Mouse (Mus musculus) liver, embryonic 11.5 days (tissue): ENCODE measurements around the gene Zfp13. TPM values are rescaled to one million over a fixed set of nuclear protein-coding genes. Genes with fewer than 3 reads are reported as not detected.

ENCODE experiments used
- ATAC-seq: fragments of 200-750 bp; cut with Nextera tagmentation; replicated peaks from 2 replicates; pipeline ENCODE4 v1.8.0; 2017; ENCODE audit warnings: moderate number of reproducible peaks, mild to moderate bottlenecking, moderate TSS enrichment, moderate library complexity; ENCODE audit not compliant: low FRiP score
- DNase-seq: peaks from one replicate; pipeline ENCODE4 v3.0.0-alpha.2; 2017; ENCODE audit warnings: low spot score
- H3K27ac ChIP-seq: fragments of 300-500 bp; sonication (generic); 2 replicates; pipeline ENCODE4 v1.5.1; 2014; ENCODE audit warnings: mild to moderate bottlenecking, low read depth, low read length, control low read depth
- H3K27me3 ChIP-seq: fragments of 300-500 bp; sonication (generic); replicated peaks from 2 replicates; pipeline ENCODE4 v1.6.1; 2014; ENCODE audit warnings: low read length, mixed read lengths; ENCODE audit not compliant: control insufficient read depth, insufficient read depth
- H3K36me3 ChIP-seq: fragments of 300-500 bp; sonication (generic); 2 replicates; pipeline ENCODE4 v1.6.1; 2014; ENCODE audit warnings: mild to moderate bottlenecking, low read length, moderate library complexity, mixed read lengths; ENCODE audit not compliant: control insufficient read depth, insufficient read depth
- H3K4me1 ChIP-seq: fragments of 300-500 bp; sonication (generic); replicated peaks from 2 replicates; pipeline ENCODE4 v1.6.1; 2014; ENCODE audit warnings: low read length, mixed read lengths; ENCODE audit not compliant: control insufficient read depth, insufficient read depth
- H3K4me2 ChIP-seq: fragments of 300-500 bp; sonication (generic); 2 replicates; pipeline ENCODE4 v1.6.1; 2014; ENCODE audit warnings: mild to moderate bottlenecking, control low read depth, moderate library complexity
- H3K4me3 ChIP-seq: fragments of 300-500 bp; sonication (generic); 2 replicates; pipeline ENCODE4 v1.5.1; 2014; ENCODE audit warnings: low read depth, low read length, control low read depth
- H3K9ac ChIP-seq: fragments of 300-500 bp; sonication (generic); 2 replicates; pipeline ENCODE4 v1.6.1; 2014; ENCODE audit warnings: low read depth, low read length, control low read depth
- H3K9me3 ChIP-seq: fragments of 300-500 bp; sonication (generic); 2 replicates; pipeline ENCODE4 v1.6.1; 2016; ENCODE audit warnings: low read length, inconsistent platforms, mixed read lengths; ENCODE audit not compliant: control insufficient read depth
- WGBS: fragments of 180-500 bp; shearing (Covaris S2); extraction: QIAGEN DNeasy Blood & Tissue Kit; methylation state at CpG from one replicate; pipeline ENCODE4 v1.1.7; 2014; 5-methylcytosine and 5-hydroxymethylcytosine counted together
- polyA plus RNA-seq: library from polyadenylated mRNA; unstranded; fragments of >200 nt; fragmentation: Nextera tagmentation; extraction: Ambion mirVana; gene quantifications from 2 replicates; pipeline ENCODE4 v1.2.1, GENCODE M21; 2014

The Zfp13 gene
- polyA plus RNA-seq, 1 experiment from 2014 or later, result 5.6 TPM

- H3K27me3 ChIP-seq, result no peaks in the 10 kb centered on the region
- H3K36me3 ChIP-seq, result no peaks in the 10 kb centered on the region
- WGBS, result 7% methylated on average over 9 of the region's 9 CpGs
- no peaks in the 10 kb centered on the region for H3K9me3 ChIP-seq
- no peak for DNase-seq
- peaks cover 8% of the 10 kb centered on the region; the same call in 1 of the 2 replicates for H3K4me1 ChIP-seq
- no peak overlapping the region for H3K27ac ChIP-seq
- peak overlapping the region; percentile 48 for H3K9ac ChIP-seq
- no peak for ATAC-seq
- H3K4me3 ChIP-seq, result peak overlapping the region; percentile 64
- peak overlapping the region; percentile 96 for H3K4me2 ChIP-seq
These were observed 49.8 kb downstream of the Zfp13 start for GRCm38 (mm10) chr17:23549441-23549840.

GRCm38 (mm10) chr17:23548615-23549014 lies 50.7 kb downstream of the Zfp13 start:
- H3K9me3 ChIP-seq, result no peaks in the 10 kb centered on the region
- no peaks in the 10 kb centered on the region for H3K27me3 ChIP-seq
- no peaks in the 10 kb centered on the region for H3K36me3 ChIP-seq
- DNase-seq, result peak; percentile 95
- ATAC-seq, result peak; percentile 66
- WGBS, result under 1% methylated on average over 15 of the region's 15 CpGs
- peaks cover 8% of the 10 kb centered on the region for H3K4me1 ChIP-seq
- H3K4me3 ChIP-seq, result peak overlapping the region; percentile 64
- H3K4me2 ChIP-seq, result peak overlapping the region; percentile 96
- no peak overlapping the region for H3K27ac ChIP-seq
- H3K9ac ChIP-seq, result peak overlapping the region; percentile 48; the same call in 1 of the 2 replicates

GRCm38 (mm10) chr17:23547681-23548443 lies 51.4 kb downstream of the Zfp13 start:
- no peak overlapping the region for H3K9ac ChIP-seq
- no peaks in the 10 kb centered on the region for H3K36me3 ChIP-seq
- H3K27me3 ChIP-seq, result no peaks in the 10 kb centered on the region
- H3K27ac ChIP-seq, result no peak overlapping the region
- WGBS, result 43% methylated on average over 11 of the region's 11 CpGs
- peak overlapping the region; percentile 64; the same call in 1 of the 2 replicates for H3K4me3 ChIP-seq
- peaks cover 8% of the 10 kb centered on the region for H3K4me1 ChIP-seq
- H3K4me2 ChIP-seq, result peak overlapping the region; percentile 96
- no peak for DNase-seq
- no peaks in the 10 kb centered on the region for H3K9me3 ChIP-seq
- ATAC-seq, result no peak

DNA sequence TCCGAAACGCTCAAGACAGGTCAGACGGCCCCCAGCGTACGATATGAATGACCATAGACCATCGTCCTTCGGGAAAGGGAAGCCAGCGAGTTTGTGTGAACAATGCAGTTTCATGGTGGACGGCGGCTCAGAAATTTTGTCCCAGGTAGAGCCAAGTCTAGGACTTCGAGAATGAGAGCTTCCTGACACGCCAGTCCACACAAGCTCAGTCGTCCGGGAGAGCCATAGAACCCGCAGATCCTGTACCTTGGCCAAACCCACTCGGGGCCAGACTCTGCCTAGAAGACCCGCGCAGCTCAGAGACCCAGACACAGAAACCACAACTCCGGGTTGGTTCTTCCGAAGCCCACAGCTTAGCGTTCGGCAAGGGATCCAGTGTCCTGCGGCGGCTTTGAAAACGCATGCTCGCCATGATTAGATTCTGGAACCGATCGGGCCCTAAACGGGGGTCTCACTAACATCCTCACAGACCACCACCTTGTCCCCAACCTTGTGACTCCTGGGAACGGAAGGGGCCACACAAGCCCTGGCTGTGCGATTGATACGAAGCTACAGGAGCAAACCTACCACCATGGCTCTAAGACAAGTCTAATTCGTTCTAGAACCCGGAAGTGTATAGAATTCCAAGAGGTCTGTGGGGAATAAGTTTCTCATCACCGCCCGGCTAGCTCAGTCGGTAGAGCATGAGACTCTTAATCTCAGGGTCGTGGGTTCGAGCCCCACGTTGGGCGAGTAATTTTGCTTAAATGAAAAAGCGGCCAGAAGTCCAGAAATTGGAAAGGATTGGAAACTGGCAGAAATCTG lies 52.4 kb downstream of the Zfp13 start:
- ATAC-seq, result peak; percentile 37
- Histone ChIP-seq H3K9ac (peak overlapping the region; percentile 84), H3K27me3 (no peaks in the 10 kb centered on the region), H3K9me3 (no peaks in the 10 kb centered on the region), H3K4me1 (peaks cover 9% of the 10 kb centered on the region), H3K4me3 (peak overlapping the region; percentile 84), H3K4me2 (peak overlapping the region; percentile 63), H3K36me3 (no peaks in the 10 kb centered on the region), H3K27ac (peak overlapping the region; percentile 56)
- WGBS, result under 1% methylated on average over 42 of the region's 42 CpGs
- peak; percentile 91 for DNase-seq

- Histone ChIP-seq H3K4me3 (peak overlapping the region; percentile 84), H3K9ac (peak overlapping the region; percentile 84), H3K4me2 (peak overlapping the region; percentile 63), H3K27me3 (no peaks in the 10 kb centered on the region), H3K9me3 (no peaks in the 10 kb centered on the region), H3K36me3 (no peaks in the 10 kb centered on the region), H3K4me1 (peaks cover 12% of the 10 kb centered on the region), H3K27ac (peak overlapping the region; percentile 56; the same call in 1 of the 2 replicates)
- peak; percentile 94 for DNase-seq
- peak; percentile 68 for ATAC-seq
- 1% methylated on average over 20 of the region's 20 CpGs for WGBS
These were observed 53.0 kb downstream of the Zfp13 start for GRCm38 (mm10) chr17:23546333-23546701.

GRCm38 (mm10) chr17:23545841-23546240 lies 53.4 kb downstream of the Zfp13 start:
- Histone ChIP-seq H3K9ac (no peak overlapping the region), H3K4me1 (peaks cover 14% of the 10 kb centered on the region), H3K36me3 (no peaks in the 10 kb centered on the region), H3K9me3 (no peaks in the 10 kb centered on the region), H3K27ac (no peak overlapping the region), H3K4me3 (peak overlapping the region; percentile 84), H3K4me2 (peak overlapping the region; percentile 63), H3K27me3 (no peaks in the 10 kb centered on the region)
- ATAC-seq (peak; percentile 0; the same call in 1 of the 2 replicates), DNase-seq (no peak)
- WGBS, result 6% methylated on average over 6 of the region's 6 CpGs

- 83% methylated on average over 1 of the region's 1 CpGs for WGBS
- H3K9me3 ChIP-seq, result no peaks in the 10 kb centered on the region
- no peaks in the 10 kb centered on the region for H3K27me3 ChIP-seq
- H3K27ac ChIP-seq, result no peak overlapping the region
- ATAC-seq (no peak), DNase-seq (no peak)
- H3K36me3 ChIP-seq, result no peaks in the 10 kb centered on the region
- H3K4me1 ChIP-seq, result peaks cover 19% of the 10 kb centered on the region
- H3K9ac ChIP-seq, result no peak overlapping the region
- H3K4me3 ChIP-seq, result no peak overlapping the region
- no peak overlapping the region for H3K4me2 ChIP-seq
These were observed 54.5 kb downstream of the Zfp13 start for GRCm38 (mm10) chr17:23544766-23545165.

- 68% methylated on average over 4 of the region's 4 CpGs for WGBS
- ATAC-seq, result no peak
- no peak for DNase-seq
- Histone ChIP-seq H3K4me1 (peaks cover 19% of the 10 kb centered on the region), H3K4me2 (no peak overlapping the region), H3K9me3 (no peaks in the 10 kb centered on the region), H3K27ac (no peak overlapping the region), H3K4me3 (no peak overlapping the region), H3K36me3 (no peaks in the 10 kb centered on the region), H3K9ac (no peak overlapping the region), H3K27me3 (no peaks in the 10 kb centered on the region)
These were observed 55.3 kb downstream of the Zfp13 start for GRCm38 (mm10) chr17:23543983-23544382.
